Mouse (Mus musculus) urinary bladder, postnatal 25 days (tissue): ENCODE measurements around the gene Hhex.

ENCODE experiments used
- DNase-seq: peaks from one replicate; pipeline ENCODE4 v3.0.0; 2022; ENCODE audit warnings: low spot score

Gene Hhex

GRCm38 (mm10) chr19:37449246-37449645 is 14.6 kb downstream of the Hhex start:
- no peak for DNase-seq

GRCm38 (mm10) chr19:37455528-37455927 is 20.9 kb downstream of the Hhex start:
- DNase-seq = no peak

GRCm38 (mm10) chr19:37455961-37456360 is 21.4 kb downstream of the Hhex start:
- no peak for DNase-seq

DNA sequence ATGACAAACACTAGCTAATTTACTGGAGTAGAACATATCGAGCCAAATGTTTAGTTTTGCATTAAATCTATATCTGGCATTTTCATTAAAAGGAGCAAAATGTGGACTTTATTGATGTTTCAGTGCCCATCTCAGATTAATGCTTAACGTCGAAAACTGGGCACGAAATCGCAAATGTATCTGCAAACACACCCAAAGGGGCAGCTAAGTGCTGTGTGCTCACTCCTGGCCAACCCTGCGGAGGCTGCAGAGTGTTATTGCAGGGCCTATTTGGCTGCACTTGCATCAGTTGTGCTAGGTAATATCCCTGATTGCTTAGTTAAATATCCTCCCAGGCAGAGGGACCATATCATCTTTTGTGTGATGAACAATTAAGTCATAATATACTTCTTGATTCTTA is 23.4 kb downstream of the Hhex start:
- DNase-seq = no peak

- no peak for DNase-seq
Observed at GRCm38 (mm10) chr19:37466403-37466802, 31.8 kb downstream of the Hhex start.

DNA sequence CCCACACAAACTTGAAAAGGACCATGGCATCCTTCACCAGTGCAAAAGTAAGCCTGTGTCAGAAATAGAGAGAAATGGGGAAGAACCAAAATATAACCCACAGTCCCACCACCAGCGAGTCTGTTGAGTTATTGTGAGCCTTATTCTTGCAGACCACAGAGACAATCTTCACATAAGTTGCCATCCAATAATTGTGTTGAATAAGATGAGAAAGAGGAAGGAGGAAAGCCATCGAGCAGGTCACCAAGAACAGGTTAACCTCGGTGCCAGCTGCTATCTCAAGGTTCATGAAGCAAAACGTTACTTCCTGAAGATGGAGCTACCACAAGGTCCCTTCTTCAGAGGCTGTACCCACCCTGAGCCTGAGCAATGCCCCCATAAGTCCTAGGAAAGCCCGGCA is 32.4 kb downstream of the Hhex start:
- DNase-seq = no peak

DNA sequence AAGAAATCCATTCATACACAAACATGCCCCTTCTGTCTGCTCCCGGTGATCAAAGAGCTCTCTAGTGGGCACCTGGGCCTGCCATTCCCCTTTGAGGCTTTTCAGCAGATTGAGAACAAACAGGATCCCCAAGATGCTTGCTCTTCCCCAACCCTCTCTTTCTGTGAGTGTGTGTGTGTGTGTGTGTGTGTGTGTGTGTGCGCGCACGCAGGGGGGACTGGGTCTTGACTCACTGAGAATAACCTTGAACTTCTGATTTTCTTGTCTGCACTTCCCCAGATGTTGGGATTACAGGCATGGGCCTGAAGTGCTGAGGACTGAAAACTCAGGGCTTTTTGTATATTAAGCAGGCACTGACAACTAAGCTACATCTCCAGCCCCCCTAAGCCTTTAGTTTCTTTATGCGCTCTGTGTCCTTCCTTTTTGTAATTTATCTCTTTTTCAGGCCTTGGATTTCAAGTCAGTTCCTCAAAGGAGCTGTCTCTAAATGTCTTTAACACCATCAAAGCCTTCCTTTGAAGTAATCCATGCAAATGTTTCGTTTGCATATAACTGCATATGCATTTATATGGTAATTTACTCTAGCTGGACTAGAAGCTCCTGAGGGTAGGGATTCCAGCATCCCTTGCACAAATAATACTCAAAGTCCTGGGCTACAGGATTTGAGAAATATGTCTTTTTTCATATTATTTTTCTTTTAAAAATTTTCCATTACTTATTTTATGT is 34.4 kb downstream of the Hhex start:
- no peak for DNase-seq

DNA sequence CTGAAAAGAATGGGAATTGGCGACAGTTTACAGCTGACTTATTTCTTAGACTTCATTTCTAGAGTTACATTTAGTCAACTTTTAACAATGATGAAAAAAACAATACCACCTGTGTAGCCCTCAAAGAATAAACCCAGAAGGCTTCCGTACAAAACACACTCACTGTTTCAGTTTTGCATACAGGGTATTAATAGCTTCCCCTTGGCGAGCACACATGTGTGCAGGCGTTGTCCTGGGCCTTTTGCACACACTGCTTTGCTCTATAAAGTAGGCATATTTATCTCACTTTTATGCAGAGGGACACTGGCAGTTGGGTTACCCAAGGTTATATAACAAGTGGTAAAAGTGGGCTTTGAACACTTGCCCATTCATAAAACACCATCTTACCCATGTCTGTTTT is 37.1 kb downstream of the Hhex start:
- DNase-seq = no peak

DNA sequence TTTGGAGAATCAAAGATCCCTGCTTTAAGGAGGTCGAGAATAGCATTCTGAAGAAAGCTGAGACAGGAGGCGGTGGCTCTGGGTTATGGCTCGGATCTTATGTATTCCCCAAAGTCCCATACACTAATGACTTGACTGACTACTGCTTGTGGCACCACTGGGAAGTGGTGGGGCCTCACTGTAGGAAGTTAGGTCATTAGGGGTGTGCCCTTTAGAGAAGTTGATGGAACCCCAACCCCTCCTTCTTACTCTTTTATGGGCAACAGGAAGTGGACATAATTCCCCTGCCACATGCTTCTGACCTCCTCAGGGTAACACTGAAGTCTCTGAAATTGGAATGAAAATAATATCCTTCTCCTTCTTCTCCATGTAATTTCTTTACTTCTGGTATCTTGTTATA is 38.0 kb downstream of the Hhex start:
- DNase-seq = no peak

DNA sequence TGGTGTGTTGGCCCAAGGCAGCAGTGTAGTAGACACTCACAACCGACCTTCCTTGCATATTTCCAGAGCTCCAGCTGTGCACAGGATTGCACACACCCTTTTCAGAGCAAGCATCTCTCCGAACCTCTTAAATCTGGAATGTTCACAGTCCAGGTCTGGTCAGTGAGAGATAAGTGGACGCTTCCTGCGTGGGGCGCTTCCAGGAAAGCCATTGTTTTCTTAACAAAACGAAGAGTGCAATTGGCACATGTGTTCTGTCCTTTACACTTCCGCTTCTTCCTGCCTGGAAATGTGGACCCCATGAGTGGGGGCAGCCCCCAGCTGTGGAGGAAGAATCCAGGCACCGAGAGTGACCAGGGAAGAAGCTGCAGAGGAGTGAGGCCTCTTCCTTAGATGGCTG is 47.1 kb downstream of the Hhex start:
- DNase-seq = no peak

GRCm38 (mm10) chr19:37482556-37483187 is 48.1 kb downstream of the Hhex start:
- no peak for DNase-seq

DNA sequence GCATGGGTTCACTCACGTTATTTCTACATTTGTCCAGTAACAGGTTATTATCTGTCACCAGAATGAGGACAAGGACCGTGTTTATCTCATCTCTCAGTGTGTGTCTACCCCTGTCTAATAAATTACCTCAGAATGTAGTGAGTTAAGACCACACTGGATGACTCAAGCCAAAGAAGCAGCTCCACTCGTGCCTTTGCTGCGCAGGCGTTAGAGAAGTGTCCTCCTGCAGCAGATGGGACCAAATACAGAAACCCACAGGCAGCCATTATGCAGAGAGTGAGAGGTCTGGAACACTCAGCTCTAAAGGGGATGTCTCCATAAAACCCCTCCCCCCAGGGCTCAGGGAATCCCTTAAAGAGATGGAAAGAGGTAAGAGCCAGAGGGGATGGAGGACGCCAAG is 50.2 kb downstream of the Hhex start:
- no peak for DNase-seq

DNA sequence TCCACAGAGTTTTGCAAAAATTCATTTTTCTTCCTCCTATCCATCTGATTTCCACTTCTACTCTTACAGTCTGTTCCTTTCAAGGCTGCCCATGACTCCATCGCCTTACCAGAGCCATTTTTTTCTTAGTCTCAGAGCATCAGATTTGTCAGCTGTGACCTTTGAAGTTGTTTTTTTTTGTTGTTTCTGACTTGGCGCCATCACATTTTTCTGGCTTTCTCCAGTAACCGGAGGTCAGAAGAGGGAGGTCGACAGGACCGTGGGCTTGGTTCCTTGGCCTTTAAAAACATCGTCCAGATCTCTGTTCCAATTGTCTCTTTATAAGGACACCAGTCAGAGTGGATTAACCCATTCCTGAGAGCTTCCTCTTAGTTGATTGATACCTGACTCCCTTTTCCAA is 52.2 kb downstream of the Hhex start:
- no peak for DNase-seq

DNA sequence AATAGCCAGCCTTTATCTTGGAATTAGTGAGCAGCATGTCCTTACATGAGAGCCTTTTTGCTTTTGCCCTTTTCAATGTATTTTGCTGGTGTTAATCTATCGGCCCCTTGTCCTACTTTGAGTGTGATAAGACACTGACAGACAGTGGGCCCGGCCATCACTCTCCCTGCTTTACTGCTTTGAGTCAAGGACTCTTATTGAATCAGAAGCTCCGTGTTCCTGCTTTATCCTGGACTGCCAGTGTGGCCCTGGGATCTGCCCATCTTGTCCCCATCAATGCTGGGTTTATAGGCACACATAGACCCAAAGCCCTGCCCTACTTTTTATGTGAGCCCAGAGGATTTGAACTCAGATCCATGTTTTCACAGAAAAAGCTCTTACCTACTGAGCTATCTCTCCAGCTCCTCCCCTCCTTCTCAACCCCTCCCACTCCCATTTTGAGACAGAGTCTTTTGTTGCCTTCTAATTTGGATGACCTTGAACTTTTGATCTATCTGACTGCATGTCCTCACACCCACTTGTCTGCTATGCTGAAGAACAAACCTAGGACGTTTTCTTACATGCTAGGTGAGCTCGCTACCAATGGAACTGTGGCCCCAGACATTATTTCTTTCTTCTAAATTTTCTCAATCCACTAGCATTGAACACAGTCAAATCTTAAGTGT is 53.3 kb downstream of the Hhex start:
- DNase-seq = no peak

- no peak for DNase-seq
Observed at GRCm38 (mm10) chr19:37488608-37489262, 54.1 kb downstream of the Hhex start.
